Mouse (Mus musculus) erythroid progenitor cell, adult 5-6 weeks (primary cell): Measurements from ENCODE around the gene Hoxa3. TPM values are rescaled to one million over a fixed set of nuclear protein-coding genes. Genes with fewer than 3 reads are reported as not detected.

ENCODE experiments used
- ATAC-seq: replicated peaks from 2 replicates; pipeline ENCODE4 v1.8.0; 2016; ENCODE audit warnings: moderate number of reproducible peaks, mild to moderate bottlenecking, moderate TSS enrichment, inconsistent platforms; ENCODE audit not compliant: poor library complexity, low FRiP score, severe bottlenecking
- total RNA-seq, 2 experiments: library from RNA; stranded (forward) in 1 of 2; stranded (reverse) in 1 of 2; fragments of 150-400 nt in 1 of 2; fragments of 186-747, 209-891 nt in 1 of 2; gene quantifications; 2 replicates each; pipeline versions ENCODE4 v1.2.3 to v1.2.4; 2015 to 2017; ENCODE audit warnings: low replicate concordance in 2 of 2

The Hoxa3 gene
- total RNA-seq, 2 experiments from 2014 or later: 0.45 TPM; not detected in 1

DNA sequence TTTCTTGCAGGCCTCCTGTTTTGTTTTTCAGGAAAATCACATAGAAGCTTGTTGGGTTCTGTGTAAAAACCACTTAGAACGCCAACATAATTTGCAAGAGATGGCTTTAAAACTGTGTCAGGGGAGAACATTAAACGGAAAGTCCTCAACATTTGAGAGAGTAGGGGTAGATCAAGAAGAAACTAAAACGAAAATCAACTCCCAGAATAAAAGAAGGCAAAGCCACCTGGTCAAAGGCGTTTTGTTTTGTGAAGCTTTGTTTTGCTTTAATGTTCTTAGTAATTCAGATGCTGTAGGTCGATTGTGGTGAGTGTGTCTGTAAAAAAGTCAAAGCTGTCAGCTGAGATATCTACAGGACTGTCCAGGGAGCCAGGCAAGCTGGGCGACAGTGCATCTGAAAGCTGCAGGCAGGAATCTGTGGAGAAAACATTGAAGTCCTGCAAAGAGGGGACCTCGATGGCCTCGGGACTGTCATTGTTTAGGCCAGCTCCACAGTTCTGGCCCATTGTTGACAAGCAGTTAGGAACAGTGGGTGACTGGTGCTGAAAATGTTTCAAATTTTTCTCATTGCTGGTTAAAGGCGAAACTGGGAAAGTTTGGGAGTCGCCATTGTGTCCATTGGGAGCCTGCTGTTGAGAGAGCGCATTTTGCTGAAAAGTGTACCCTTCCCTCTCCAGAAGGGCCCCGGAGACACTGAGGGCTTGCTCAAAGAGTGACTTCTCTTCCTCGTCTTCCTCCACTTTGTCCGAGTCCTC is 50.3 kb downstream of the Hoxa3 start:
- ATAC-seq: no peak

DNA sequence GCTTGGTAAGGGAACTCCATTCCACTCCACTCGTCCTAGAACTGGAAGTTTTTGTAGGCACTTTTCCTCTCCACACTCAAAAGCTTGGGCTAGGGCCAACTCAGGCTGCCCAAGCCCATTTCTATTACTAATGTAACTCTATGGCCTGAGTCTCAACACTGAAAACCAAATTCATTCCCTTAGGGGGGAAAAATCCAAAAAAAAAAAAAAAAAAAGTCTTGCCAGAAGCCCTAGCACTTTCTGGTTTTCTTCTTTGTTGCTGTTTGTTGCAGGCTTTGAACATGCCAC is 51.1 kb downstream of the Hoxa3 start:
- no peak for ATAC-seq

DNA sequence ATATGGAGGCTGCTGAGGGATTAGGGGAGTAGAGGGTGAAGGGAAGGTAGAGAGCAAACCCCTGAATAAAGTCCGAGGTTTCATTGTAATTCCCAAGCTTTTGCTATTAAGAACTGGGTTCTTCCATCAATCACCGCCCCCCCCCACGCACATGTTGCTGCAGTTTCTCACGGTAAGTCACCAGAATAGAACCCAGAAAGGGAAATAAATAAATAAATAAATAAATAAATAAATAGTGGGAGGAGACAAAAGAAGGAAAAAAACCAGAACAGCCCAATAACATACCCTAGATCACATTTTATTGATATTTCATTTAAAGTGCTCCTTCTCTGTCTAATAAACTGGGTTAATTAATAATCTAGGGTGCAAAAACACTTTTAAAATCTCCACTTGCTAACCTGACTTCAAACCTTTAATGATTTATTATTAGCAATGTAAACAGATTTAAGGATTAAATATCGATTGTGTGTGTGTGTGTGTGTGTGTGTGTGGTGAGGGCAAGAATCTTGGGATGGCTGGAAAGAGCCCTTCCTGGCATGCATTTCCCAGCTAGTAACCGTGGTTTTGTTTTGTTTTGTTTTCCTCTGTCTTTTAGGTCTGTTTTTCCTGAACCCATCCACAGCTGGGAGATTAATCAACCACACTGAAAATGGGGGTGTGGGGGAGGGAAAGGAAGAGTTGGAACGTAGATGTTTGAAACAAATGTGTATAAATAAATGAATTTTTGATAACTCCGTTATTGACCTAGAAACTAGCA is 51.6 kb downstream of the Hoxa3 start:
- ATAC-seq: no peak

DNA sequence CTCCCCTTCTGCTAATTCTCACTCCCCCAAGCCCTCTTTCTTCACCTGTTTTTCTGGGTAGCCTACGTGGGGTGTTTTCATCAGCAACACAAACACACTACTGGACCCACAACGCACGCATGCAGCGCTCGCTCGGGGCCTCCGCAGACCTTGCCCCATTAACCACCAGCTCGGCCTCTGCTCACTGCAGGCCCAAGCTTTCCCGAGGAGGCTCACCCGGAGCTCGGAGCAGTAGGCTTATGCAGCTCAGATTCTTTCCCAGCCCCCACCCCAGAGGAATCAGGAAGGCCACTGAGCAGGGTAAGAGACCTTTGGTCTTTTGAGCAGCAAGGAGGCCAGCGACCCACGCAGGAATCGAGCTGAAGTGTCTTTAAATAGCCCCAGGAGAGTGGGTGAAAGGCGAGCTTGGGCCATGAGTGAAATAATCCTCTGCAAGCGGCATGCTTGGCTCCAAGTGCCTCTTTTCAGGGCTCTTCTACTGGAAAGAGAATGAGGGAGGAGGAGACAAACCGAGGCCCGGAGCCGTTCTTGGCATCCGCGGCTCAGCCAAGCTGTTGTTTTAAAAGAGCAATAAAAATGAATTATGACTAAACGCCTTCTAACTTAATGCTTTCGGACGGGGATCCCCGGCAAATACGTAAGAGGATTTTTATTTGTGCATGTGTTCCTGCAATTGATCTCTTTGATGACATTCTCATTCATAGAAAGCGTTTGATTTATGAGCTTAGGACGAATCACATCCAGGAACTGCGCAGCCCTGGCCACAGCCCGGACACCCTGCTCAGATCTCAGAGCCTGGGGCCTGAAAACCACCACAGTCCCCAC is 52.4 kb downstream of the Hoxa3 start:
- ATAC-seq: no peak

DNA sequence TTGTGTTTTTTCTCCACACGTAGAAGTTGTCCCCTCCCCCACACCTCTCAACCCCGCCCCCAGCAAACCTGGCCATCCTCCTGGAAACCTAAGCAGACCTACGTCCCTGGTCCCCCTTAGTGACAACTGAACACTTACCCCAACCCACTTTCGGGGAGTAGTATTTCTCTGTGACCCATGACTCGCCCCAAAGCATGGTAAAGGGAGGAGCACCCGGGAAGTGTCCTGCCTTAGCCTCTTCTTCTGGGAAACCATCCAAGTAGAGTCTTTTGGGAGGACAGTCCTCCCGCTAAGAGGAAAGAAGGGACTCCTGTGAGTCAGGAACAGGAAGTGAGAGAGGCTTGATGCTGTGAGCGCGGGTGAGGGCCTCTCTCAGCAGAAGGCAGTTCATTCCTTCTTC is 53.2 kb downstream of the Hoxa3 start:
- no peak for ATAC-seq

DNA sequence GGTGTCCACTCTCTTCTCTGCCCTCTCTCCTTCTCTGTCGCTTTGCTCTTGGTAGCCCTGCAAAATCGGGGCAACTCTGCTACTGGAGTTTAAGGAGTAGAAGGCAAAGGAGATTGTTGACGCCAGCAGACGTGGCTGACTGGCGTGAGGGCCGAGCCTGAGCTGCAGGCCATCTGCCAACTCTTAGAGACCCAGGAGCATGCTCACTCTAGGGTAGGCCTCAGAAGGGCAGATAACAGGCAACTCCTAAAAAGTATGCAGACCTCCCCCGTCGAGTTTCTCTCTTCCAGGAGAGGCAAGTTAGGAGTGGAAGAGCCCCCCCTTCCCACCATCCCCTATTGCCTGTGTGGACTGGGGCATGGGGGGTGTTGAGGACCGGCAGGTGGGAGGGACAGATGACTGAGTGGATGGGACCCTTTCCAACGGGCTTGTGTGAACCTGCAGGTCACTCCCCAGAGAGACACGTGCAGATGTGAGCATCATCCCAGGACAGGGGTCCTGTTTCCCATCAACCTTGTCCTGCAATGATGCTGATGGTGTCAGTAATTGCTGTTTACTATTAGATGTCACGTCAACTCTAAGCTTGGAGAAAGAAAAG is 53.9 kb downstream of the Hoxa3 start:
- no peak for ATAC-seq

DNA sequence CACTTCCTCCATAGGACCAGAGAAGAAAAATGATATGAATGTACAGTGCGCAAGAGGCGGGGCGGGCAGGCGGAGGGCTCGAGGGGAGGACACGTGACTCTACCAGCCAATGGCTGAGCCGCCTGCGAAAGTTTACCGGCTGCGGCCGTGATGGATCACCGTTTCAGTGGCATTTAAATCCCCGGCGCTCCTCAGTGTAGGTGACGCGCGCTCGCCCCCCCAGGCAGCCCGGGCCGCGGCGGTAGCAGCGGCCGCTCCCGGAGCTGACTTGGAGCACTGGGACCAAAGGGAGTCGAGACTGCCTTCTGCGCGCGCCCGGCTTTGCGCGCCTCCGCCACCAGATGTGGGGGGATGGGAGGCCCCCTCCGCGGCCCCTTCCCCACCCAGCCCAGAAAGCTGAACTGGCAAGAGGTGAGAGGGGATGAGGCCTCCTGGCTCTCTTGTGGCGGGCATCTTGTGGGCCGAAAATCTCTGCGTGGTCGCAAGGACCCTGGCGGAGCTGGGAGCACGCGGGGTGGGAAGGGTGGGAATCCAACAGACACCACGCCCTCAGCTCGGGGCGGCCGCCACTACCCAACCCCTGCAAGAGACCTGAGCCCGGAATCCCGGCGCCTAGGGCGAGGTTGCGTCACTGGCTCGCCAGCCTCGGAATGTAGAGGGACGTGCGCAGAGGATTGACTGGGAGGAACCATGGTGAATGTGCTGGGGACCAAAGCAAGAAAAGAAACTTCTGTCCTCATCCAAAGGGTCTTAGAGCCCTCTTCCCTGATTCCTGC is 54.7 kb downstream of the Hoxa3 start, which contains the start of gene Hoxa1:
Hoxa1 (minus strand) TSS at position 42 of the 776 bp plus-strand sequence.
- no peak for ATAC-seq

DNA sequence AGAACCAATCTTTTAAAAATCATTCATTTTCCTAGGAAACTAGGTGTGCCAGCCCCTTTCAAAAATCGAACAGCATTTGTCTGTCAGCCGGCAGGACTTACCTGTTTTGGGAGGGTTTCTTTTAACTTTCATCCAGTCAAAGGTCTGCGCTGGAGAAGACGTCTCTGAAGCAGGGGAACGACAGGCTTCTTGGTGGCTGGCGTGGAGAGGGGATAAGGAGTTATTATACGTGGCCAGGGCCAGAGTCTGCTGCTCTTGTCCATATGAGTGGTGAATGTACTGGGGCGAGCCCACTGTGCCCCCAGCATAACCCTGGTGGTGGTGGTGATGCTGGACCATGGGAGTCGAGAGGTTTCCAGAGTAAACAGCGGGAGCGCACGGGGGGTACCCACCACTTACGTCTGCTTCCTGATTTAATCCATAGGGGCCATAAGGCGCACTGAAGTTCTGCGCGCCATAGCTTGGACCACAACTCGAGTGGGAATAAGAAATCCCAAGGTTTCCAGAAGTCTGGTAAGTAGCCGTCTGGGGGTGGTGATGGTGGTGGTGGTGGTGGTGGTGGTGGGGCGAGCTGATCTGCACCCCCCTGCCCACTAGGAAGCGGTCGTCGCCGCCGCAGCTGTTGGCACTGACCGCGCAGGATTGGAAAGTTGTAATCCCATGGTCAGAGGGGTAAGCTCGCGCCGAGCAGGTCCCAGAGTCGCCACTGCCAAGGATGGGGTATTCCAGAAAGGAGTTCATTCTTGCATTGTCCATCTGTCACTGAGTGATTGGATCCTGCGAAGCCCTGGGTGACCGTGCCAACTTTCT is 55.5 kb downstream of the Hoxa3 start:
- ATAC-seq: no peak

DNA sequence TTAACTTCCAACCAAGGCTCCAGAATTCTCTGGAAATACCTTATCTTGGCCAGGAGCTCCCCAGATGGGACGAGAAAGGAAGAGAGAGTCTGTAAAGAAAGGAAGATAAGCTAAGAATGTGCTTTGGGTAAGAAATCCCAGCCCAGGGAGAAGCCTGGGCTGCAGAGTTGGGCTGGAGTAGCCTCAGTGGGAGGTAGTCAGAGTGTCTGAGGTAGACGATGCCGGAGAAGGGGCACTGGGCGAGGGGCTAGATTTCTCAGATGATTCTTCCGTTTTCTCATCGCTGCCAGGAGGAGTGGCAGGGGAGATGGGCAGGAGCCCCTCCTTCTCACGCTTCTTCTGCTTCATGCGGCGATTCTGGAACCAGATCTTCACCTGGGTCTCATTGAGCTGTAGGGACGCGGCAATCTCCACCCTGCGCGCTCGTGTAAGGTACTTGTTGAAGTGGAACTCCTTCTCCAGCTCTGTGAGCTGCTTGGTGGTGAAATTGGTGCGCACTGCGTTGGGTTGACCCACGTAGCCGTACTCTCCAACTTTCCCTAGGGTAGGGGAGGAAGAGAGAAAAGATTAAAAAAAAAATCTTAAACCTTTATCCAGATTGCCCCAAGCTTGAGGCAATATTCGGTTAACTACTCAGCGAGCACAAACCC is 56.5 kb downstream of the Hoxa3 start:
- no peak for ATAC-seq

DNA sequence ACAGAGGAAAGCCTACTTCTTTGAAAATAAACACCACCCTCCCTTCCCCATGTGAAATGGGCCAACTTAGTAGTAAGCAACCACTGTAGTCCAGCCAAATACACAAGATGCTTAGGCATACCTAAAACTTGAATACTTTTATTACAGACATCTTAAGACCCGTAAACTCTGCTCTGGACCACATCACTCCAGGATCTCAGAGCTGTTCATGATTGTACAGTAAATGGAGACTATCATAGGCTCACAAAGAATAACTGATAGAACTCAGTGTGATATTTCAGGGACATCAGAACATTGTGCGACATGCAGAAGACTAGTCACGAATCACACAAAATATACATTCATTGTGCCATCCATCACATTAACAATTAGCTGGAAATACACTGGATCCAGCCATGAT is 57.7 kb downstream of the Hoxa3 start:
- ATAC-seq: no peak

DNA sequence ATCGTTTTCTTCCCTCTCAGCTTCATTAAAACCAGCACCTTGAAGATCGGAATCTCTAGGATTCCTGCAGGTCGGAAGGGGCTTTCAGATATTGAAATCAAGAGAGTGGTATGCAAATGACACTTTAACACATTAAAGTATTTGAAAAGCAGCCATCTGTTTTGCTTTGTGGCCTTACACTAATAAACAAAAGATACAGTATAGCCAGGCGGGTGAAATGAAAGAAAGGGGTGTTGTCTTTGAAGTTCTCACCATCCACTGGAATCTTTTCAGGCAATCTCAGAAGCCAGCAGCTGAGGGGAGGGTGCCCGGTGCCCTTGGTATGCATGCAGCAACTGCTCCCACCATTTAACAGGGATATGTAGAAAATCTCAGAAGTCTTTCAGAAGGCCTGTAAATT is 59.1 kb downstream of the Hoxa3 start:
- ATAC-seq: no peak

DNA sequence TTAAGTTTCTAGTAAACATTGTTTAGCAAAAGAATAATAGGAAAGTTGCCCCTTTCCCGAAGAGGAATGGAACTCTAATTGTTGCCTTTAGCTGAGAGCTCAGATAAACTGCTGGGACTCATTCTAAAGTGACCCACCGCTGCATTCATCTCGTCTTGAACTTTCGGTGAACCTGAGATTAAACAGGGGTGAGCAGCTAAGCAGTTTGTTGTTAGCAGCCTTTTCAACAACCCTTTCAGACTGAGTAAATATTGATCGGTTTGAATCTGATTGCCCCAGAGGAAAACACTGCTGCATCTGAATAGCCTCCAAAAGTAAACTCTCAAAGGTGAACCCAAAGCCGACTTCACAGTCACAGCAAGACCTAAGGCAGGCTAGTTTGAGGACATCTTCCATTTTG is 59.9 kb downstream of the Hoxa3 start:
- ATAC-seq: no peak

DNA sequence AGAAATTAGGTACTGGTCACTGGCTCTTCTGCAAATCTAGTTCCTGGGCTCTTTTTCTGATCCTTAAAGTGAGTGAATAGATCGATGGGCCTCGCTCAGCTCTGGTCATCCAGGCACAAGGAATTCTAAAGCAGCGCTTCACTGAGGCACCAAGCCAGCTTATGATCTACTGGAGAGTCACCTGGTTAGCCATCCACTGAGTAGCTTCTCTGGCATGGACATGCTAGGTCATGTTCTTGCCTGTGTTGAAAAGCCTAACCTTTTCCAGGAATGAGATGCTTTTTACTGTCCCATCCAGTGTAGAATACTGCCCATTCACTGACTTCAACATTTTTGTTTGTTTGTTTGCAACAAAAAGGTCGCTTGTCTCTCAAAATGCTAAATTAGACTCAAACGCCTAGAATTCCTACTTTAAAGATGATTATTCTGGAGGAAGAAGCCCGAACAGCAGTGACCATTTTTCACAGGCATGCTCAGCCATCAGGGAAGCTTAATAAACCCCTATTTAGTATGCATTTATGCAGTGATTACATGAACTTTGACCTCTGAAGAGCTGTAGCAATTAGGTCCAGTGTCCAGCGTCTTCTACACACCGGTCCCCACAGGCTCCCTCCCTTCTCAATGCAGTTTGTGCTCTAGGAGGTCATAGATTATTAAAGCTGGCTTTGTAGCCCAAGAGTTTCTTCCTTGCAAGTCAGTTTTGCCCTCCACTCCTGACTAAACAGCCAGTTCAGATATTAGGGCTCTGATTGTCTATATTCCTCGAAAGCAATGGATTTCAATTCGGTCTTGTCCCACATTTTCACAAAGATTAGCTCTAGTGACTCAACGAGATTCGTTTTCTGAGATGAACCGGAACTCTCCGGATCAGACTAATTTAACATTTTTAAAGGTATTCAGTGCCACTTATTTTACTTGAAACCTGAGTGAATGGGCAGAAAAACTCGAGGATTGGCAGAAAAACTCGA is 60.6 kb downstream of the Hoxa3 start:
- ATAC-seq: no peak

DNA sequence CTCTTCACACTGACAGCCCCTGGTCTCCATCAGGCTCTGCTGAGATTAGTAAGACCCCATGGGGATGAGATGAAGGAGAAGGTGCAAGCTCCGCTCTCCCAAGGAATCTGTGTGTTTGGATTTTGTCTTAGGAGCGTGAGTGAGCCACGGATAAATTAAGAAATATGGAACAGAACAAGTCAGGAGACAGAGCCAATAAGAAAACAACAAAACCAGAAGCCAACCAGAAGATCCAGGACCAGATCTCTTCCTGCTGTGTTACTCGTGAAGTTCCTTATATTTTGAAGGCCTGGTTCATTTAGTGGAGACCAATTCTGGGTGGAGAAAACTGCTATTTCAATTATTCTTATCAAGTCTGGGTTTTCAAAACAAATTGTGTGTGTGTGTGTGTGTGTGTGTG is 61.6 kb downstream of the Hoxa3 start:
- no peak for ATAC-seq

DNA sequence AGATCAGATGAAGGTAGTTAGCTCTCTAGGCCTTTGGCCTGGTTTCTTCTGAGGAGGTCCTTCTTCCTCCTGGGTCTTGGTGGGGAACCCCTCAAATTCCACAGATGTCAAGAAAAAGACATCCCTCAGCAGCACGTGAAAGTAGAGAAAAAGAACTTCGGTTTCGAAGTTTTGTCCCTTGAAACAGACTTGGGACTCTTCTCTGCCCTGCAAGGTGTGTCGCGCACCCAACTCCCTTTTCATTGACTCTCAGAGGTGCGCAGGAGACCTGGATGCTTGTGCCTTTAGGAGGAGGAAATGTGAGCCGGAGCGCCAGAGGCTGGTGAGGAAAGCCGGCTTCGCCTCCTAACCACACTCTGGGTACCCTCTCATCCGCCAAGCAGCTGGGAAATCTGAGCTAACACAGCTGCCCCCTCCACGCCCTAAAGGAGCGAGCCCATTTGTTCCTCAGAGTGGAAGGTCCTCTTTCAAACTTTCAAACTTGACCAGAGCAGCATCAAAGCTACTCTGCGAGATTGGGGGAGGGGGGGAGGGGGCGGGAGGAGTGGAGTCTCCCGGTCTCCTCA is 62.7 kb downstream of the Hoxa3 start:
- no peak for ATAC-seq

DNA sequence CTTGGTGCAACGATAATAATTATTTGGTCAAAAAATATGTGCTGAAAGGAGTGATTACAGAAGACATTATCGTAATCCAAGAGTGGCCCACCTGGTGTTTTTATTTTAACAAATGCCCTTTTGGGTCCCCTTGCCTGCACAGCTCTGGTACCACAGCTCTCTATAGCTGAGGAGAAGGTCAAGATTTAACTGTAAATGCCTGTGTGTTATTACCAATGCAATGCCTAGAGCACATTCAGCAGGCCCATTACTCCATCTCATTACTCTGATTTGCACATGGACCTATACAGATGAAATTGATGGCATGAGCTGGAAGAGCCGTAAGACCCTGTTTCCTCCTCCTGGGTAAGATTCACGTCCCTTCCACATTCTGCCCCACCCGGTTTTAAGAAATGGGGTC is 74.0 kb downstream of the Hoxa3 start:
- ATAC-seq: no peak

DNA sequence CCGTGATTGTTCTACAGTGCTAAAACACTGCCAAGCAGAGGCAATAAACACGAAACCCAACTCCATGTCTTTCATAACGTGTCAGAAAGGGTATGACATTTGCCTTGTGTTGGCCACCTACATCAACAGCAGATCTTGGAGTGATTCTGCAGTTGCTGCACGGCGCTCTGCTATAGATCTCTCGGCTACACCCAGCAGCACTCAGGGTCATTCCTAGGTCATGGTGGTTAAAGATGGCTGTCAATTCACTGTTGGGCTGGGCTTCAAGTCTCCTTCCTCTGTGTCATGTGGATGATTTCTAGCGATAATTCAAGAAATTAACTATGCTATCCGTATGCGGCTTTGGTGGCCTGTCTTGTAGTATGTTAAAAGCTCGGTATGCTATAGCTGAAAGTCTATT is 74.6 kb downstream of the Hoxa3 start:
- no peak for ATAC-seq
